Mouse (Mus musculus): ENCODE data around the gene Ypel4. TPM values are rescaled to one million over a fixed set of nuclear protein-coding genes. Genes with fewer than 3 reads are reported as not detected.

Ypel4 gene
- 69.6 and 79.1 TPM in 2 replicates for polyA plus RNA-seq (2015; fragmentation: Nextera tagmentation; extraction: Ambion mirVana)

- peak within 1 kb of the TSS; percentile 97 for H3K27ac ChIP-seq (ENCODE audit: low read length)
- no peaks in the 10 kb centered on the region; the same call in 1 of the 2 replicates for H3K27me3 ChIP-seq (ENCODE audit: control insufficient read depth, insufficient read depth, low read depth, low read length)
- H3K9me3 ChIP-seq (replicated peaks; ENCODE audit: control insufficient read depth, low read length), result no peaks in the 10 kb centered on the region
- H3K36me3 ChIP-seq (ENCODE audit: control insufficient read depth, insufficient read depth), result peaks cover 20% of the 10 kb centered on the region
- 2% methylated on average over 8 of the region's 8 CpGs for WGBS (ENCODE audit: insufficient replicate concordance)
- peak within 1 kb of the TSS; percentile 76 for H3K4me3 ChIP-seq (ENCODE audit: low read depth, low read length)
- ATAC-seq (ENCODE audit: low read depth), result peak; percentile 57
- peak within 1 kb of the TSS; percentile 57 for H3K4me2 ChIP-seq (ENCODE audit: low read depth, low read length)
- peak within 1 kb of the TSS; percentile 88 for H3K9ac ChIP-seq (ENCODE audit: low read depth, low read length)
- H3K4me1 ChIP-seq (ENCODE audit: control insufficient read depth, low read depth, low read length), result peaks cover 79% of the 10 kb centered on the region
Observed at GRCm38 (mm10) chr2:84733579-84734300, at the start of gene Ypel4. Gene Ypel4, plus strand, starts transcription at chr2:84734058.

GRCm38 (mm10) chr2:84688080-84688844, 45.6 kb upstream of the Ypel4 start:
- peak; percentile 42; the same call in 1 of the 2 replicates for ATAC-seq (ENCODE audit: low read depth)
- Histone ChIP-seq H3K9me3 (replicated peaks; ENCODE audit: control insufficient read depth, low read length) (no peaks in the 10 kb centered on the region), H3K36me3 (ENCODE audit: control insufficient read depth, insufficient read depth) (peaks cover 80% of the 10 kb centered on the region), H3K9ac (ENCODE audit: low read depth, low read length) (no peak overlapping the region), H3K4me1 (ENCODE audit: control insufficient read depth, low read depth, low read length) (peaks cover 7% of the 10 kb centered on the region), H3K27me3 (ENCODE audit: control insufficient read depth, insufficient read depth, low read depth, low read length) (no peaks in the 10 kb centered on the region), H3K4me2 (ENCODE audit: low read depth, low read length) (no peak overlapping the region), H3K4me3 (ENCODE audit: low read depth, low read length) (no peak overlapping the region), H3K27ac (ENCODE audit: low read length) (no peak overlapping the region)
- WGBS (ENCODE audit: insufficient replicate concordance), result 55% methylated on average over 2 of the region's 2 CpGs

GRCm38 (mm10) chr2:84690050-84690449, 43.8 kb upstream of the Ypel4 start:
- 87% methylated on average over 12 of the region's 12 CpGs for WGBS (ENCODE audit: insufficient replicate concordance)
- H3K36me3 ChIP-seq (ENCODE audit: control insufficient read depth, insufficient read depth), result peaks cover 87% of the 10 kb centered on the region
- no peak for ATAC-seq (ENCODE audit: low read depth)

GRCm38 (mm10) chr2:84695007-84695695, 38.7 kb upstream of the Ypel4 start:
- Histone ChIP-seq H3K4me1 (ENCODE audit: control insufficient read depth, low read depth, low read length) (no peaks in the 10 kb centered on the region), H3K4me2 (ENCODE audit: low read depth, low read length) (no peak overlapping the region), H3K4me3 (ENCODE audit: low read depth, low read length) (no peak overlapping the region), H3K9ac (ENCODE audit: low read depth, low read length) (no peak overlapping the region), H3K36me3 (ENCODE audit: control insufficient read depth, insufficient read depth) (peaks cover 67% of the 10 kb centered on the region), H3K9me3 (replicated peaks; ENCODE audit: control insufficient read depth, low read length) (no peaks in the 10 kb centered on the region), H3K27ac (ENCODE audit: low read length) (no peak overlapping the region), H3K27me3 (ENCODE audit: control insufficient read depth, insufficient read depth, low read depth, low read length) (no peaks in the 10 kb centered on the region)
- 89% methylated on average over 5 of the region's 5 CpGs for WGBS (ENCODE audit: insufficient replicate concordance)
- no peak for ATAC-seq (ENCODE audit: low read depth)

More at GRCm38 (mm10) chr2:84690050-84690449, 43.8 kb upstream of the Ypel4 start:
- peaks cover 5% of the 10 kb centered on the region for H3K4me1 ChIP-seq (ENCODE audit: control insufficient read depth, low read depth, low read length)
- H3K9ac ChIP-seq (ENCODE audit: low read depth, low read length), result no peak overlapping the region
- H3K27ac ChIP-seq (ENCODE audit: low read length), result no peak overlapping the region
- H3K27me3 ChIP-seq (ENCODE audit: control insufficient read depth, insufficient read depth, low read depth, low read length), result no peaks in the 10 kb centered on the region
- no peaks in the 10 kb centered on the region for H3K9me3 ChIP-seq (replicated peaks; ENCODE audit: control insufficient read depth, low read length)
- no peak overlapping the region for H3K4me3 ChIP-seq (ENCODE audit: low read depth, low read length)
- H3K4me2 ChIP-seq (ENCODE audit: low read depth, low read length), result no peak overlapping the region

GRCm38 (mm10) chr2:84703497-84703896, 30.4 kb upstream of the Ypel4 start:
- ATAC-seq (ENCODE audit: low read depth), result no peak

GRCm38 (mm10) chr2:84704329-84704728, 29.5 kb upstream of the Ypel4 start:
- peaks cover 18% of the 10 kb centered on the region for H3K4me1 ChIP-seq (ENCODE audit: control insufficient read depth, low read depth, low read length)
- WGBS (ENCODE audit: insufficient replicate concordance), result 75% methylated on average over 5 of the region's 5 CpGs
- no peaks in the 10 kb centered on the region for H3K27me3 ChIP-seq (ENCODE audit: control insufficient read depth, insufficient read depth, low read depth, low read length)
- H3K36me3 ChIP-seq (ENCODE audit: control insufficient read depth, insufficient read depth), result peaks cover 31% of the 10 kb centered on the region
- H3K4me3 ChIP-seq (ENCODE audit: low read depth, low read length), result no peak overlapping the region
- H3K4me2 ChIP-seq (ENCODE audit: low read depth, low read length), result no peak overlapping the region
- H3K27ac ChIP-seq (ENCODE audit: low read length), result no peak overlapping the region
- no peak for ATAC-seq (ENCODE audit: low read depth)
- no peak overlapping the region for H3K9ac ChIP-seq (ENCODE audit: low read depth, low read length)
- no peaks in the 10 kb centered on the region for H3K9me3 ChIP-seq (replicated peaks; ENCODE audit: control insufficient read depth, low read length)

More at GRCm38 (mm10) chr2:84703497-84703896, 30.4 kb upstream of the Ypel4 start:
- Histone ChIP-seq H3K4me3 (ENCODE audit: low read depth, low read length) (no peak overlapping the region), H3K9me3 (replicated peaks; ENCODE audit: control insufficient read depth, low read length) (no peaks in the 10 kb centered on the region), H3K27ac (ENCODE audit: low read length) (no peak overlapping the region), H3K4me1 (ENCODE audit: control insufficient read depth, low read depth, low read length) (peaks cover 17% of the 10 kb centered on the region), H3K4me2 (ENCODE audit: low read depth, low read length) (no peak overlapping the region), H3K9ac (ENCODE audit: low read depth, low read length) (no peak overlapping the region), H3K27me3 (ENCODE audit: control insufficient read depth, insufficient read depth, low read depth, low read length) (no peaks in the 10 kb centered on the region), H3K36me3 (ENCODE audit: control insufficient read depth, insufficient read depth) (peaks cover 31% of the 10 kb centered on the region)
- 55% methylated on average over 1 of the region's 1 CpGs for WGBS (ENCODE audit: insufficient replicate concordance)

- Histone ChIP-seq H3K27me3 (ENCODE audit: control insufficient read depth, insufficient read depth, low read depth, low read length) (no peaks in the 10 kb centered on the region), H3K4me2 (ENCODE audit: low read depth, low read length) (0 out of 2 replicates have a peak overlapping the region, but pooled peaks have one; percentile 4), H3K9ac (ENCODE audit: low read depth, low read length) (no peak overlapping the region; the same call in 1 of the 2 replicates), H3K36me3 (ENCODE audit: control insufficient read depth, insufficient read depth) (peaks cover 36% of the 10 kb centered on the region), H3K4me3 (ENCODE audit: low read depth, low read length) (no peak overlapping the region), H3K9me3 (replicated peaks; ENCODE audit: control insufficient read depth, low read length) (no peaks in the 10 kb centered on the region), H3K4me1 (ENCODE audit: control insufficient read depth, low read depth, low read length) (peaks cover 22% of the 10 kb centered on the region), H3K27ac (ENCODE audit: low read length) (0 out of 2 replicates have a peak overlapping the region, but pooled peaks have one; percentile 38)
- 80% methylated on average over 1 of the region's 1 CpGs for WGBS (ENCODE audit: insufficient replicate concordance)
- ATAC-seq (ENCODE audit: low read depth), result peak; percentile 59; the same call in 1 of the 2 replicates
Observed at GRCm38 (mm10) chr2:84705295-84705694, 28.6 kb upstream of the Ypel4 start.

- Histone ChIP-seq H3K4me1 (ENCODE audit: control insufficient read depth, low read depth, low read length) (peaks cover 24% of the 10 kb centered on the region), H3K4me2 (ENCODE audit: low read depth, low read length) (no peak overlapping the region), H3K36me3 (ENCODE audit: control insufficient read depth, insufficient read depth) (peaks cover 36% of the 10 kb centered on the region), H3K4me3 (ENCODE audit: low read depth, low read length) (no peak overlapping the region), H3K9ac (ENCODE audit: low read depth, low read length) (no peak overlapping the region), H3K27ac (ENCODE audit: low read length) (no peak overlapping the region), H3K9me3 (replicated peaks; ENCODE audit: control insufficient read depth, low read length) (no peaks in the 10 kb centered on the region), H3K27me3 (ENCODE audit: control insufficient read depth, insufficient read depth, low read depth, low read length) (no peaks in the 10 kb centered on the region)
- WGBS (ENCODE audit: insufficient replicate concordance), result 83% methylated on average over 1 of the region's 1 CpGs
- ATAC-seq (ENCODE audit: low read depth), result no peak
Observed at GRCm38 (mm10) chr2:84707523-84707922, 26.3 kb upstream of the Ypel4 start.
